Mouse (Mus musculus) embryonic fibroblast, embryonic 13.5 days (primary cell): Measurements from ENCODE around the gene Dnajb2.

Experiments used
- CTCF ChIP-seq: IDR thresholded peaks from 2 replicates; pipeline ENCODE4 v1.5.1; 2011; ENCODE audit warnings: mild to moderate bottlenecking, control low read depth, low read length, moderate library complexity, borderline replicate concordance; ENCODE audit not compliant: insufficient read depth
- POLR2A ChIP-seq: IDR thresholded peaks from 2 replicates; pipeline ENCODE4 v1.6.1; 2011; ENCODE audit warnings: low read depth, mild to moderate bottlenecking, control low read depth, low read length, moderate library complexity

- no peak for TF ChIP-seq CTCF
- TF ChIP-seq POLR2A = no peak
Observed at GRCm38 (mm10) chr1:75278228-75278627, 42.0 kb downstream of the Dnajb2 start, which contains the start of gene Resp18.
